Comparison of ENCODE assay signal across 26 mouse cellular contexts in the genomic region with DNA sequence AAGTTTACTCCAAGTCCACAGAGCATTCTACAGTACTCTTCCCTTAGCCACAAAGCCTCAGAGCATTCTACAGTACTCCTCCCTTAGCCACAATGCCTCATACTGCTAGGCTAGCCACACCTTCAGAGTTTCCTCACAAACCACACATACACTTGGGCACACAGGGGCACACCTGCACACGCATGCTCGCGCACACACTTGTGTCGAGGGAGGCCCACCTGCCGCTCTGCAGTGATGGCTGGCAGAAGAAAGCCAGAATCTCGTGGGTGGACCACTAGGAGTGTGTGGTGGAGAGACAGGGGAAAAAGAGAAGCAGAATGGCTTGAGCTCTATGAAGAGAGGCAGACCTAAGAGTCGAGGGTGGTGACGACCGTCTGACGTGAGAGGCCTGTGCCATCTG.
DNase-seq lines count a peak whose midpoint lies in the region; ATAC-seq lines count a peak whose summit lies in the region.
"Had no signal": no experiment of that assay in that cellular context is flagged by ENCODE, and none has a peak within 500 bp of the region (broad histone marks: within the 10 kb centered on the region; RNA-seq: fewer than 3 reads in every experiment).

No protein-coding gene starts in this region.

- 95% methylated on average over 10 of the region's 10 CpGs for WGBS in embryonic facial prominence, embryonic 12.5 days
- 95% methylated on average over 10 of the region's 10 CpGs for WGBS in embryonic facial prominence, embryonic 10.5 days
- 97% methylated on average over 10 of the region's 10 CpGs for WGBS in neural tube, embryonic 15.5 days
- 96% methylated on average over 10 of the region's 10 CpGs for WGBS in kidney, embryonic 16.5 days

- intact Hi-C loops in left cerebral cortex, postnatal 36 days (cut with DNase I), result no loop called here

- no peaks in the 10 kb centered on the region for H3K9me3 ChIP-seq in embryonic facial prominence, embryonic 12.5 days
- no peaks in the 10 kb centered on the region for H3K9me3 ChIP-seq in embryonic facial prominence, embryonic 10.5 days
- H3K9me3 ChIP-seq in neural tube, embryonic 15.5 days (replicated peaks), result no peaks in the 10 kb centered on the region
- no peaks in the 10 kb centered on the region for H3K9me3 ChIP-seq in kidney, embryonic 16.5 days (ENCODE audit: low read length)
- H3K9me3 ChIP-seq: heart, embryonic 13.5 days; limb, embryonic 13.5 days; liver, embryonic 13.5 days; midbrain, embryonic 10.5 days had no signal

- no peak for DNase-seq in embryonic facial prominence, embryonic 10.5 days (ENCODE audit: low spot score)
- DNase-seq in neural tube, embryonic 10.5 days (ENCODE audit: extremely low spot score, low spot score), result peak; percentile 9
- DNase-seq in thymus, postnatal 0 days (ENCODE audit: low spot score), result peak; percentile 74
- DNase-seq in left cerebral cortex, postnatal 36 days (ENCODE audit: low spot score in 2 of 2), result no peak
- no peak for DNase-seq in kidney, adult 11 months
- DNase-seq: adrenal gland, postnatal 25 days; cerebellum, adult 18-20 months; cerebellum, postnatal 25 days; gastrocnemius, postnatal 10 days; heart, adult 18-20 months; heart, postnatal 36 days; kidney, adult 18-20 months; kidney, postnatal 25 days; liver, embryonic 13.5 days; lung, embryonic 14.5 days; lung, postnatal 36 days; retina, postnatal 1 day had no signal

- H3K4me3 ChIP-seq in embryonic facial prominence, embryonic 12.5 days, result no peak overlapping the region
- no peak overlapping the region for H3K4me3 ChIP-seq in embryonic facial prominence, embryonic 10.5 days
- no peak overlapping the region for H3K4me3 ChIP-seq in neural tube, embryonic 15.5 days (replicated peaks)
- H3K4me3 ChIP-seq in kidney, embryonic 16.5 days (ENCODE audit: low read length), result no peak overlapping the region
- H3K4me3 ChIP-seq: heart, embryonic 13.5 days; limb, embryonic 13.5 days; liver, embryonic 13.5 days; midbrain, embryonic 10.5 days had no signal

- 0 out of 2 replicates have a peak, but pooled peaks cover 15% of the 10 kb centered on the region for H3K4me1 ChIP-seq in embryonic facial prominence, embryonic 12.5 days
- H3K4me1 ChIP-seq in embryonic facial prominence, embryonic 10.5 days, result peaks cover 20% of the 10 kb centered on the region
- H3K4me1 ChIP-seq in neural tube, embryonic 15.5 days, result peaks cover 13% of the 10 kb centered on the region
- 0 out of 2 replicates have a peak, but pooled peaks cover 4% of the 10 kb centered on the region for H3K4me1 ChIP-seq in kidney, embryonic 16.5 days (ENCODE audit: insufficient read depth, low read length)

- H3K9ac ChIP-seq in embryonic facial prominence, embryonic 12.5 days, result no peak overlapping the region
- H3K9ac ChIP-seq in neural tube, embryonic 15.5 days (replicated peaks), result no peak overlapping the region
- no peak overlapping the region for H3K9ac ChIP-seq in kidney, embryonic 16.5 days (replicated peaks; ENCODE audit: low read length)
- H3K9ac ChIP-seq: heart, embryonic 13.5 days; hindbrain, embryonic 14.5 days; limb, embryonic 13.5 days; liver, embryonic 13.5 days; lung, embryonic 14.5 days had no signal

- H3K27ac ChIP-seq in embryonic facial prominence, embryonic 12.5 days, result no peak overlapping the region
- H3K27ac ChIP-seq in embryonic facial prominence, embryonic 10.5 days (replicated peaks), result no peak overlapping the region
- no peak overlapping the region for H3K27ac ChIP-seq in neural tube, embryonic 15.5 days (replicated peaks)
- H3K27ac ChIP-seq in kidney, embryonic 16.5 days (ENCODE audit: low read length), result no peak overlapping the region
- H3K27ac ChIP-seq: heart, embryonic 13.5 days; hindbrain, embryonic 14.5 days; limb, embryonic 13.5 days; liver, embryonic 13.5 days; midbrain, embryonic 10.5 days had no signal

- H3K36me3 ChIP-seq in embryonic facial prominence, embryonic 12.5 days, result no peaks in the 10 kb centered on the region
- H3K36me3 ChIP-seq in embryonic facial prominence, embryonic 10.5 days (replicated peaks), result no peaks in the 10 kb centered on the region
- H3K36me3 ChIP-seq in neural tube, embryonic 15.5 days, result no peaks in the 10 kb centered on the region
- H3K36me3 ChIP-seq in kidney, embryonic 16.5 days (ENCODE audit: insufficient read depth, low read length), result no peaks in the 10 kb centered on the region
- H3K36me3 ChIP-seq: limb, embryonic 13.5 days; liver, embryonic 13.5 days; midbrain, embryonic 10.5 days had no signal

- H3K4me2 ChIP-seq in embryonic facial prominence, embryonic 12.5 days (replicated peaks), result no peak overlapping the region
- no peak overlapping the region for H3K4me2 ChIP-seq in neural tube, embryonic 15.5 days
- no peak overlapping the region for H3K4me2 ChIP-seq in kidney, embryonic 16.5 days (replicated peaks; ENCODE audit: low read depth, low read length)
- H3K4me2 ChIP-seq: heart, embryonic 13.5 days; hindbrain, embryonic 14.5 days; limb, embryonic 13.5 days; liver, embryonic 13.5 days; lung, embryonic 14.5 days had no signal

- ATAC-seq in embryonic facial prominence, embryonic 12.5 days (ENCODE audit: insufficient number of reproducible peaks, insufficient read depth, low FRiP score, low TSS enrichment), result 0 out of 2 replicates have a peak, but pooled peaks have one; percentile 15
- ATAC-seq in neural tube, embryonic 15.5 days (ENCODE audit: low FRiP score), result no peak
- ATAC-seq in kidney, embryonic 16.5 days (ENCODE audit: low FRiP score, low TSS enrichment), result no peak
- ATAC-seq: forebrain, embryonic 14.5 days had no signal

- H3K27me3 ChIP-seq in embryonic facial prominence, embryonic 12.5 days, result no peaks in the 10 kb centered on the region
- peaks cover 19% of the 10 kb centered on the region; the same call in 1 of the 2 replicates for H3K27me3 ChIP-seq in embryonic facial prominence, embryonic 10.5 days (replicated peaks; ENCODE audit: low read depth, poor library complexity, severe bottlenecking)
- no peaks in the 10 kb centered on the region for H3K27me3 ChIP-seq in neural tube, embryonic 15.5 days (replicated peaks)
- no peaks in the 10 kb centered on the region for H3K27me3 ChIP-seq in kidney, embryonic 16.5 days (ENCODE audit: insufficient read depth, low read length)
- H3K27me3 ChIP-seq: CH12.LX; heart, embryonic 13.5 days; limb, embryonic 13.5 days; liver, embryonic 13.5 days had no signal

Comparison
In these comparisons a context has a peak if more than half of its experiments do, and no peak if none do; other contexts are left out.
1. DNase-seq: peak in neural tube, embryonic 10.5 days (single experiment) and thymus, postnatal 0 days (single experiment); none in embryonic facial prominence, embryonic 10.5 days (single experiment), left cerebral cortex, postnatal 36 days (0 of 2) and kidney, adult 11 months (single experiment).